Mouse (Mus musculus) thymus, postnatal 14 days (tissue): ENCODE data around the gene Nsun6.

Source experiments
- DNase-seq: peaks from one replicate; pipeline ENCODE4 v3.0.0; 2021

Nsun6 gene

GRCm38 (mm10) chr2:14989350-14989749, 65.5 kb downstream of the Nsun6 start:
- DNase-seq, result peak; percentile 71

GRCm38 (mm10) chr2:14988451-14988850, 66.4 kb downstream of the Nsun6 start:
- peak; percentile 42 for DNase-seq

GRCm38 (mm10) chr2:14984029-14984428, 70.8 kb downstream of the Nsun6 start:
- no peak for DNase-seq

- DNase-seq, result no peak
These were observed 93.4 kb downstream of the Nsun6 start for GRCm38 (mm10) chr2:14961493-14961892.

- no peak for DNase-seq
These were observed 93.8 kb downstream of the Nsun6 start for GRCm38 (mm10) chr2:14960963-14961488.

GRCm38 (mm10) chr2:14953090-14953489, 101.8 kb downstream of the Nsun6 start:
- no peak for DNase-seq
